Mouse (Mus musculus) lung, adult 18-20 months (tissue): ENCODE measurements at regions not wholly inside any gene's neighbourhood (a gene's known extent, or its start where the extent isn't known, plus 50 kb on each side); places are given as distances from the start of the nearest gene placed in this dataset.
"Not testable (repeated sequence)": the region's sequence is repeated elsewhere in the genome, so short reads cannot be mapped to it uniquely, and the experiment has no call there.

Experiments used
- DNase-seq, 2 experiments: peaks; one replicate each; pipeline ENCODE4 v3.0.0; 2022; ENCODE audit warnings: mixed read lengths in 2 of 2

- peak in 1 of 2 experiments; percentile 78 for DNase-seq
Measured at GRCm38 (mm10) chrX:75734628-75735302, 140.2 kb downstream of the Pls3 start.

GRCm38 (mm10) chrX:75733651-75734050 is 141.3 kb downstream of the Pls3 start:
- DNase-seq, result peak in 1 of 2 experiments; percentile 88

- peak in 1 of 2 experiments; percentile 72 for DNase-seq
Measured at GRCm38 (mm10) chrX:75729791-75730190, 145.2 kb downstream of the Pls3 start.

GRCm38 (mm10) chrX:75728507-75728906 is 146.5 kb downstream of the Pls3 start:
- DNase-seq, result peak in 1 of 2 experiments; percentile 34

- peak in 1 of 2 experiments; percentile 10 for DNase-seq
Measured at GRCm38 (mm10) chrX:75723542-75723941, 145.5 kb upstream of the Rab39b start.

- no peak for DNase-seq
Measured at GRCm38 (mm10) chrX:75699949-75700348, 121.9 kb upstream of the Rab39b start.

GRCm38 (mm10) chrX:75675271-75675670 is 97.2 kb upstream of the Rab39b start:
- DNase-seq, result not testable (repeated sequence)

- DNase-seq, result peak; percentile 96 to 97
Measured at GRCm38 (mm10) chrX:75673920-75674665, 96.1 kb upstream of the Rab39b start.

- no peak for DNase-seq
Measured at GRCm38 (mm10) chrX:75673586-75673919, 95.5 kb upstream of the Rab39b start.

- DNase-seq, result no peak
Measured at GRCm38 (mm10) chrX:75672976-75673375, 94.9 kb upstream of the Rab39b start.

GRCm38 (mm10) chrX:75667636-75668035 is 89.6 kb upstream of the Rab39b start:
- no peak for DNase-seq

GRCm38 (mm10) chrX:75643402-75643801 is 65.4 kb upstream of the Rab39b start:
- no peak for DNase-seq
